Mouse (Mus musculus): ENCODE results near the gene 4930507D05Rik.
"Not testable (repeated sequence)": the region's sequence is repeated elsewhere in the genome, so short reads cannot be mapped to it uniquely, and the experiment has no call there.

4930507D05Rik gene

DNA sequence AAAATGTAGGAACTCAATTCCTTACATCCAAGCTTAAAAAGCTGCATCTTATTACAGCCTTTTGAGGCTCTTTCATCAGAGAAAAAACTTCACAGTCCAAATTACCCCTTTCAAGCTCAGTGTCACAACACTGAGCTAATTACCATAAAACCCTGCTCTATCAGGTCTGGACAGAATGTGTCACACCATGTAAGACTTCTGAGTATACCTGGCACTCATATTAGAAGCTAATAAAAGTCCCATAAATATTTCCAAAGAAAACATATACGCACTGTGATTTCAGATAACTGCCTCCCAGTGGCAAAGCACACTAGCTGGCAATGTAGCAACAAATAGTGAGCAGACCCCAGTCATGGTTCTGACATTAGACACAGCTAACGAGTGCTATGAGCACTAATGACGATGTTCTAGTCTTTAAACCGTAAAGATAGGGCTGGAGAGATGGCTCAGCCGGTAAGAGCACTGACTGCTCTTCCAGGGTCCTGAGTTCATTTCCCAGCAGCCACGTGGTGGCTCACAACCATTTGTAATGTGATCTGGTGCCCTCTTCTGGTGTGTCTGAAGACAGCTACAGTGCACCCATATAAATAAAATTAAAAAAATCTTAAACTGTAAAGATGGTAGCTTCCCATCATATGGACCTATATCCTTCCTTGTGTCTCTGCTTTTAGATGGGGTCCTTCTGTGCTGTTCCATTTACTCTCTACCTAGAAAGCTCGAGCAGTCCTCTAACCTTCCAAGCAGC, 32.0 kb downstream of the 4930507D05Rik start:
- no peak for DNase-seq (ENCODE audit: low spot score)

GRCm38 (mm10) chr10:62485878-62486582, 36.7 kb downstream of the 4930507D05Rik start:
- DNase-seq (ENCODE audit: low spot score): peak; percentile 44

DNA sequence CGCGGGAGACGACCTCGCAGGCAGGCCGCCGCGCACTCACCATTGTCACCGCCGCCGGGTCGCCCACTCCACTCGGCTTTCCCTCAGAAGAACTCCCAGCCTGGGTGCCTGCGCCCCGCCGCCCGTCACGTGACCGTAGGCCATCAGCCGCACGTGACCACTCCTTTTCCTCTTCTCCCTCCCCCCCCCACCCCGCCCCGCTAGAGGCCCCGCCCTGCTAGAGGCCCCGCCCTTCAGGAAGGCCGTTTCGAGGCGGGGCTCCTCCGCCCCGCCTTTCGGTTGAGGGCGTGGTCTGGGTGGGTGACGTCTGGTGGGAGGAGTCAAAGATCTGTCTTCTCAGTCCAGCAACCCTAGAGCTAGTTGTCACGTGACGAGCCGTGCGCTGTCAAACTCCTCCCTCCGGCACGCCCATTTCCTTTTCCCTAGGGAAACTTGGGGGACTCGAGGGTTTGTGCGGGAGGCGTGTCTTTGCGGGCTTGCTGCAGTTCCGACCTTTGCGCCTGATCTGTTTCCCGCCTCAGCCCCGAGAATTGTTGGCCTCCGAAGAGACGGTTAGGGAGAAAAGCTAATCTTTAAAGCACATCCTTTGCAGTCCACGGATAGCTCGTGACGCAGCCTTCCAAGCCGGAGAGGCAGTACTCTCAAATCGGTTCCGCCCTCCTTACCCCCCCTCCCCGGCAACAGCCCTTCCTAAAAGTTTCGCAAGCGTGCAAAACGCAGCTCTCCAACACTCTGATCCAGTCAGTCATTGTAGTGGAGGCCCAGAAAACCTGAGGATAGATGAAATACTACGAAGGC, 37.5 kb downstream of the 4930507D05Rik start, which contains the start of gene Vps26a:
Gene Vps26a, minus strand, starts transcription at position 188 of the 798 bp plus-strand sequence.
- peak; percentile 99 for DNase-seq (ENCODE audit: low spot score)

DNA sequence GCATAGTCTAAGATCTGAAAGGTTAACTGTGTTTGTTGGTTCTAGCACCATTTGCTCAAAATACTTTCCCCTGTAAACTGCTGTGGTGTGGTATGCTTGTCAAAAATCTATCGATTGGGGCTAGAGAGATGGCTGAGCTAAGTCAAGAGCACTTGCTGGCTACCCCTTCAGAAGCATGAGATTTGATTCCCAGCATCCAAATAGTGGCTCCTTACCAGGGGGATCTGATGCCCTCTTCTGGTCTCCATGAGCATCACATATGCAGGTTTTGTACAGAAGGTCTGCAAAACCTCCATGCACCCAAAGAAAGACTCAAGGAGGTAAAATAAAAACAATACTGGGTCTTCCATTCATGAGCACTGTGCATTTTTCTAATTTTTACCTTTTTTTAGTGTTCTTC, 39.0 kb downstream of the 4930507D05Rik start:
- peak; percentile 74 for DNase-seq (ENCODE audit: low spot score)

GRCm38 (mm10) chr10:62491681-62492080, 42.4 kb downstream of the 4930507D05Rik start:
- DNase-seq (ENCODE audit: low spot score): not testable (repeated sequence)

DNA sequence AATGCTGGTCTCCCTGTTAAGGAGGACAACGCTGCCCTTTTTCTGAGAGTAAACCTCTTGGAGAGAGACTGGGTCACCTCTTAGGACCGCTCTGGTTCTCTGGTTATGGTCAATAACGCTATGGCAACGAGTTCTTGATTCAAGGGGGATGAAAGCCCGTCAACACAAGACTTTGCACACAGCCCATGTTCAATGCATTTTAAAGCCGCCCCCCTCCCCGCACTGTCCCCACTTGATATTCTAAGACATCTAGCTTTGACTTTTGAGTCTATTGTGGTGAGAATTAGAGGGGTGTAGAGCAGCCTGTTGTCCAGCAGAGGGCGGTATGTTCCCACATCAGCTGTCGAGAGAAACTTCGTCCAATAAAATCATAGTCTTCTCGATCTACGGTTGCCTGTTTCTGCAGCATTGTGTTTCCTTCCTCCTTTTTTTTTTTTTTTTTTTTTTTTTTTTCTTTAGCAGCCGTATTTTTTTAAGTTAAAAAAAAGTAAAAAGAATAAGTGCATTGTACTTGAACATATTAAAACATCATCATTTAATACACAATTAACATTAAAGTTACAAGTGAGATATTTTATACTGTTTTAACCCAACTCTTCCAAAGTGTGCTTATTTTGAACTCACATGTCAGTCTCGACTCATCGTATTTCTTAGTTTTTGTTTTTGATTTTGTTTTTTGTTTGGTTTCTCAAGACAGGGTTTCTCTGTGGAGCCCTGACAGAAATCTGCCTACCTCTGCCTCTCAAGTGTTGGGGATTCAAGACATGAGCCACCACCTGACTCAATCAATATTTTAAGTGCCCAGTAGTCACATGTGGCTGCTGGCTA, 51.0 kb downstream of the 4930507D05Rik start:
- peak; percentile 82 for DNase-seq (ENCODE audit: low spot score)

Data from lung, postnatal 25 days (tissue).